Mouse (Mus musculus) lung, adult 10 weeks (tissue): ENCODE results near the gene Slco6c1. TPM values are rescaled to one million over a fixed set of nuclear protein-coding genes. Genes with fewer than 3 reads are reported as not detected.

Experiments used
- polyA plus RNA-seq: library from polyadenylated mRNA; stranded (reverse); fragments of 350-450 nt; fragmentation: Illumina TruSeq; extraction: RNeasy Lipid Tissue Mini Kit (QIAGEN cat#74804); gene quantifications from one replicate; pipeline ENCODE4 v1.2.3, GENCODE M21; 2014; ENCODE audit warnings: low read depth, low replicate concordance; ENCODE audit not compliant: insufficient read depth

Slco6c1 gene
- not detected for polyA plus RNA-seq

GRCm38 (mm10) chr1:97128201-97128600 is at the start of gene Slco6c1:
Slco6c1 (minus strand) TSS chr1:97128301.

